Mouse (Mus musculus): Measurements from ENCODE around the gene Snurf.

The Snurf gene

DNA sequence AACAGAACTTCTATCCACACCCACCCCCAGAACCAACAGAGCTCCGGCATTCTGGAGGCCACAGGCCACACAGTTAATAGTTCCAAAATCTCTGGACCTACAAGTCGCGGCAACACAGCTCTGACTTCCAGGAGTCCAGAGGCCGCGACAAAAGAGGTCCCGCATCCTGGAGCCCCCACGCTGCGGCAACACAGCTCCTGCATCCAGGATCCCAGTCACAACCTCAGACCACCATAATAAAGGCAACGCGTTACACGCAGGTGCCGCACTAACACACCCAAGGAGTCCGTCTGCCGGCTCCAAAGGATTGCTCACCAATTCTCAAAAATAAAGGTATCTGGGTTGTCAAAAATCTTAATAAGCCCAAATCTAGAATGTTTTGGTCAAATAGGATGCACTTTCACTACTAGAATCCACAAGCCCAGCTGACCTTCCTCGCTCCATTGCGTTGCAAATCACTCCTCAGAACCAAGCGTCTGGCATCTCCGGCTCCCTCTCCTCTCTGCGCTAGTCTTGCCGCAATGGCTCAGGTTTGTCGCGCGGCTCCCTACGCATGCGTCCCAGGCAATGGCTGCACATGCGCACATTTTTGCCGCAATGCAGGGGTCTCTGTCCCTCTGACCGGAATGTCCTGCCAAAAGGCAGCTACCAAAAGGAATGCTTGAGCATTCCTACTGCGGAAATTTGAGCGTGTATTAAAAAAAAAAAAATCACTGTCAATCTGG is at the start of gene Snurf, which contains the start of gene Gm38393:
Gene Snurf (minus strand): TSS at position 444 of the 725 bp plus-strand sequence.
Gene Gm38393 (minus strand): TSS at position 459 of the 725 bp plus-strand sequence.
- DNase-seq (ENCODE audit: low read depth) = no peak

DNA sequence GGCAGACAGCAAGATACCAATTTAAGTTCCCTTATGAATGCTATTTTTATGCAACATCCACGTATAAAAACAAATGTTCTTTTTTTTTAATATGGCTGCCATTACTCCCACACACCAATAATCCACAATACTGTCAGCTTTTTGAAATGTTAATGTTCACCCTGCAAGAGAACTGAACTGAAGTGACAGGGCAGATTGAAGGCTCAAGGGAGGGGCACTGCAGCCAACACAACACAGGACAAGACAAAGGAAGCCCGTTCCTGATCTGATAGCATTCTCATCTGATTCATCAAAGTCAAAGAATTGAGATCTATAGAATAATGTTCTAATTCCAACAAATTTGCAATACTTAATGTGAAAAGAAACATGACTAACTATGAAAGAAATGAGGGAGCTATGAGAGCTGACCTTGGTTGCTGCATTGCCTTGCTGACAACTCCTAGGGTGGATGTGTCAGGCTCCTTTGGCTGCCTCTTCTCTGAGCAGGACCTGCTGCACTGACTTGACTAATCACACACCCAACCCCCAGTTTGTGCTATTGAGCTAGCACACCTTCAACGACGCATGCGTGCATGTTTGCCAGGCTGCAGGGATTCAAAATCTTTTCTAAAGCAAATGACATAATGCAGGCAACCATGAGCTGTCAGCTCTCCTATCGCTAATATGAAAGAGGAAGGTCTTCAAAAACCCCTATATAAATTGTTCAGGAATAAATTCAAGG is 42.8 kb upstream of the Snurf start:
- DNase-seq (ENCODE audit: low read depth) = no peak

DNA sequence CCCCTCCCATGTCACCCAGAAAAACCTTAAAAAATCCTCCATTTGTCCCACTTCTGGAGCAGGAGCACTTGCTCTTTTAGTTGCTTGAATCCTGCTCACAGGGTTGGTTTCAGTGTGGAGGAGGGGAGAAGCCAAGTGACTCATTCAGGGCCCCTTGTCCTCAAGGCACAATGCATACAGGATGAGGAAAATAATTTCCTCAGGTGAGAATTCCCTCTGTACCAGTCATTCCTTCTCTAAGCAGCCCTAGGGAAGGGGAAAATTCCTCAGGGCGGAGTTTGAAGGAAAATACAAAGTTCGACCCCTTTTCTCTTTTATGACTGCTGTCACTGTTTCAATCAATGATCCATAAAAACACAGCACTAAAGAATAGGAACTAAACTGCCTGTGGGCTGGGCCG is 8.3 kb upstream of the Snurf start:
- DNase-seq (ENCODE audit: low read depth) = no peak

DNA sequence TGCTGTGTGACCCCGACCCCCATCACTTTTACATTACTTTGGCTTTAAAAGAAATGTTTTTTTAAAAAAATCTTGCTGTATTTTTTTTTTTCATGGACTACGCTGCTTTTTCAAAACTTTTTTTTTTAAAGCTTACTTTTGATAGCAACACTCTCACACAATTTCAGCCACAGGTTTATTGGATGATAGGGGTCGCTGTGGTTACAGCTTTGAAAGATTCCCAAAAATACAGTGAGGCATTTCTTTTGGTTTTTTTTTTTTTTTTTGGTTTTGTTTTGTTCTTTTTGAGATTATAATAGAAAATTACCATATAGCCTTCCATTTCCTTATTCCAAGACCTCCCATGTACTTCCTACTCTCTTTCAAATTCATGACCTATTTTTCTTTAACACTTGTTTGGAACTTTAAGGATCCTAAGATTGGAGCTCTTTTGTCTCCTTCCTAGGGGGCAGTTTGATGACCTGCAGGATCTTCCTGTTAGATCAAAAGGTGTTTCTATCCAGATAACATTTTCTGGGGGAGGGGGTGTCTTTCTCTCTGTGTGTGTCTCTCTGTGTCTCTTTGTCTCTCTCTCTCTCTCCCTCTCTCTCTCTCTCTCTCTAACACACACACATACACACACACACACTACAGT is 3.0 kb upstream of the Snurf start:
- DNase-seq (ENCODE audit: low read depth) = no peak

DNA sequence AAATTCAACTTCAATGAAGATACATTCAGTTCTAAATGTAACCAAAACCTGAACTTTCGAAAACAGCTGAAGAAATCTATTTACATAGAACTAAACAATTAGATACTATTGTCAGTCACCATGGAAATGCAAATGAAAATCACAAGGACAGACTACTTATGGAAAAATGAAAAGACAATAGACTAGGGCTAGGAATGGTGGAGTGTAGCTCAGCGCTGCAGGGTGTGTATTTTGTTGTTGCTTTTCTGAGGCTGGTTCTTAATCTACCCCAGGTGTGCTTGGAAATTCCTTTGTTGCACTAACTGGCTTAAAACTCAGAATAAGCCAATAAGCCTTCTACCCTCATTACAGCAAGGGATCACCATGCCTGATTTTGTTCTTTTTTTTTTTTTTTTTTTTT is 1.4 kb upstream of the Snurf start:
- no peak for DNase-seq (ENCODE audit: low read depth)

DNA sequence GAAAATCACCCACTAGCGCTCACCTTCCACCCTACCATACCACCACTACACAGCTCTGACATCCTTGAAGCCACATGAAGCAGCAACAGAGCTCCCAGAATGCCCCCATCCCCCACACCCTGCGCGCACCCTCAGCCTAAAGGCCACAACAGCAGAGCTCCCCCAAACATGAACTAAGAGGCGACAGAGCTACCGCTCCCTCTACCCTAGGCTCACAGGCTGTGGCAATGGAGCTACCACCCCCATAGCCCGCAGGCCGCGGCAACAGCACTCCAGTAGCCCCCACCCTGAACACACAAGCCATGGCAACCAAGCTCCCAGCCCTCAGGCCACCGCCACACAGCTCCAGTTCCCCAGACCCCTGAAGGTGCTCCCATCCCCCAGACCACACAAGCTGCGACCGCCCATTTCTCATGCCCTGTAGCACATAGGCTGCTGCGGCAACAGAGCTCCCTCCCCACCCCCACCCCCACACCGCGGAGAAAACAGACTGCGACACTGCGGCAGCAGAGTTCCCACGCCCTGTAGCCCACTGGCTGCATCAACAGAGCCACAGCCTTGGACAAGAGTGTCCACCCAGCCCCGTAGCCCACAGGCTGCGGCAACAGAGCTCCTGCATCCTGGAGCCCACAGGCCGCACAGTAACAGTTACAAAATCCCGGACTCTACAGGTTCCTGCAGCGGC is 786 bp downstream of the Snurf start:
- no peak for DNase-seq (ENCODE audit: low read depth)

DNA sequence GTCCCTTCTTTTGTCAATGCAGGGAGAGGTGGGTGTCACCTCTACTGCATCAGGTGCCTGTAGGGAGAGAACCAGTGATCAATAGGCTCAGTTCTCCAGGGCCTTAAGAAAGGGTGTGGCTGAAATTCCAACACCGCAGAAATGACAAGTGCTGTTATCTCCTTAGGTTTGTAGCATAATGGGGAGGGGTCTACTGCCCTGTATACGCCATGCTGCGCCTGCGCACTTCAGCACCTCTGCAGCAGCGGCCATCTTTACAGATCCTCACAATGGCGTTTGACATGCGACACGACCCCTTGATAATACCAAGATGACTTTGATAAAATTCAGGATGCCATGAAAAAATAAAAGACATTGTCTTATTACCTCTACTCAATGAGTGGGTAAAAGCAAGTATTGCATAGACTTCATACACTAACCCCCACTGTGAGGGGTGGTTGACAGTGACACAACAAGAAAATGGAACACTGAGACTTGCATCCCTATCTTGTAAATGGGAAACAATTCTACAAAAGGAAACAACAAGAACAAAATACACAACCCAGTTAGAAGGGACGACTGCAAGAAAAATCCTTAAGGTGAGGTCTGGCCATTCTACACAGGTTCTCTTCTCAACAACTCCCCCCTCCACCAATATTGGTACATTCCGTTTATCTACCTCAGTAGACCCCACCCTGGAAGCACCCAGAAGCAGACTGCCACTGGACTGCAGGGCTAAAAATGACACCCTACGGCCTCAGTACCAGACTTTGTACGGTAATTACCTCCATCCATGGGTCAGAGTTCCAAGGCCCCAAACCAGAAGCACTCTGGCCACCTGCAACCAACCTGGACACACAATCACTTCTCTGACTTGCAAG is 1.6 kb downstream of the Snurf start:
- no peak for DNase-seq (ENCODE audit: low read depth)

DNA sequence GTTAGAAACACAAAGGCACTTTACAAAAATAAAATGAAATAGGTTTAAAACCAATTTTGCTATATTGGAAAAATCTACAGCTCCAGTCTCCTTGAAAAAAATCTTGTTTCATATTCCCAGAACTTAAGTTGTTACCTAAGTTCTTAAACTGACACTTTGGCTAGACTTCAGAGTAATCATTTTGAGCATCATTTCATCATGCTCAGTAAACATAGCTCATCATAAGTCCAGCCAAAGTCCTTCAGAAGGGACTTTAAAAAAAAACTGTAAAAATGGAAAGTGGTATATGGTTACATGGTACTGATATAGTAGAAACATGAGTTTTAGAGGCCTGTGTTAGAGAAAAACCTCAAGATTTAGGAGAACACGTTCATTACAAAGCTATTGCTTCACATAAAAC is 26.2 kb downstream of the Snurf start:
- DNase-seq (ENCODE audit: low read depth) = no peak
